Mouse (Mus musculus) E14TG2a.4 (cell line): ENCODE measurements around the gene Ptpn14.

Experiments
- CTCF ChIP-seq: conservative IDR thresholded peaks from 2 replicates; pipeline ENCODE4 v1.5.1; 2014; ENCODE audit warnings: low read length
- POU5F1 ChIP-seq: IDR thresholded peaks from 2 replicates; pipeline ENCODE4 v1.6.1; 2014; ENCODE audit warnings: low read length, borderline replicate concordance

GRCm38 (mm10) chr1:189910685-189911345 is 182.7 kb downstream of the Ptpn14 start:
- TF ChIP-seq CTCF (no peak), POU5F1 (no peak)
